Mouse (Mus musculus) adrenal gland, adult 8-10 months (tissue): ENCODE results near the gene Rbm33. TPM values are rescaled to one million over a fixed set of nuclear protein-coding genes. Genes with fewer than 3 reads are reported as not detected.
A peak's percentile ranks its signal among the peaks of the same experiment; 100 is the strongest.

ENCODE experiments used
- DNase-seq: peaks from one replicate; pipeline ENCODE4 v3.0.0; 2022
- total RNA-seq, 4 experiments: library from RNA; stranded (reverse); gene quantifications; 2 replicates each; pipeline ENCODE4 v1.2.4; 2022

The Rbm33 gene
- total RNA-seq, 4 experiments from 2014 or later: 42.9 to 72.1 (median 55.9) TPM

- DNase-seq: no peak
Measured at GRCm38 (mm10) chr5:28329024-28329806, 12.3 kb downstream of the Rbm33 start.

- no peak for DNase-seq
Measured at GRCm38 (mm10) chr5:28333731-28334130, 16.8 kb downstream of the Rbm33 start.

GRCm38 (mm10) chr5:28351857-28352513 lies 35.1 kb downstream of the Rbm33 start:
- DNase-seq: no peak

- no peak for DNase-seq
Measured at GRCm38 (mm10) chr5:28355614-28356013, 38.7 kb downstream of the Rbm33 start.

DNA sequence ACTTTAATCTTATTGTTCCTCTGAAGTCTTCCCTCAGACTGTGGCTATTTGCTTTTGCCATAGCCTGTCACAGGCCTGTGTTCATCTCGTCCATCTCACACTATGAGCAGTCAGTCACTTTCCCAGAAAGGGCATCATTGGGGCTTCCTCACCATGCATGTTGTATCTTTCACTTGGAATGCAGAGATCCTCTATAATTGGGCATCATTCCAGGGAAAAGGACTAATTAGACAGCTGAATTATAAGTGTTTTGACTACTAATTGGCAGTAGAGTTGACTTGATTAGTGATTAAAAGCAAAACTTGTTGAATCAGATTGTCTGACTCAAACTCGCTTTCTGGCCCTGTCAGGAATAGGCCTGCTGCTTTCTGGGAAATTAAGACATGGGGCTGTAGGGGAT lies 43.8 kb downstream of the Rbm33 start:
- DNase-seq: no peak

- no peak for DNase-seq
Measured at GRCm38 (mm10) chr5:28368056-28368455, 51.1 kb downstream of the Rbm33 start.

GRCm38 (mm10) chr5:28370836-28371235 lies 53.9 kb downstream of the Rbm33 start:
- no peak for DNase-seq

DNA sequence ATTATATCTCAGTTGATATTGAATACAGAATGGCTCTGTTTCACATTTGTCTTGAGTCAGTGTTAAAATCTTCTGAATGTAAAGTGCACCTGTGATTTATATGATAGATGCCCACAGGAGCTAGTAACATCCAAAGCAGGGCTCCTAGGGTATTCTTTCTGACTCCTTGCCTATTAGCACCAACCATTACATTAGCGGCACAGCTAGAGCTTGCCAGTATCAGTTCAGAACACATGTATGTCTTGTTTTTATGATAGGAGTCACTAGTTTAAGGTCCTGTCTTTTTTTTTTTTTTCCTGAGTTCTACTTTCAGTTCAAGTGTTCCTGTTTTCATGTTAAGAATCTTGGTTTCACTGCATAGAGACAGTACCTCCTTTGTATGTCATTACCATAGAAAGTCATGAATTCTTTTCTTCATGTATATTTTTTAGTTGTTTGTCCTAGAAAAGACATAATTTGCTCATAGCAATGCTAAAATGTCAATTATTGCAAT lies 55.3 kb downstream of the Rbm33 start:
- no peak for DNase-seq

- DNase-seq: no peak
Measured at GRCm38 (mm10) chr5:28373498-28374427, 56.8 kb downstream of the Rbm33 start.

GRCm38 (mm10) chr5:28377299-28377698 lies 60.4 kb downstream of the Rbm33 start:
- no peak for DNase-seq

- DNase-seq: no peak
Measured at GRCm38 (mm10) chr5:28382289-28382688, 65.4 kb downstream of the Rbm33 start.

- DNase-seq: no peak
Measured at GRCm38 (mm10) chr5:28386783-28387182, 69.9 kb downstream of the Rbm33 start.

- no peak for DNase-seq
Measured at GRCm38 (mm10) chr5:28387531-28388179, 70.7 kb downstream of the Rbm33 start.

DNA sequence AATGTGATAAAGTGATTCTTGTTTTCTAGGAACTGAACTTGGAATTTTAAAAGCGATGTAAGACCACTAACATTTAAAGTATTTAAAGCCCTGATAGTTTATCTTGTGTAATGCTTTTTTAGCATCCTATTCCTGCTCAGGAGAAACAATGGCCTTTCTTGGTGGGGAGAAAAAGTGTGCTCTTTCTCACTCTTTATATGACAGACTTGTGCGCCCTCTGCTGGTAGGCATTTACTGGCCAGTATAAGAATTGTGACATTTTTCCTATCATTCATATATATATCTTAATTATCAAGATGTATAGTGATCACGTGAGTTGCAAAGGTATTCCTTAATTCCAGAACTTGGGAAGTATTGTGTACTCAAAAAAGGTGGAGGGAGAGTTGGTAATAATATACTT lies 71.3 kb downstream of the Rbm33 start:
- DNase-seq: no peak

GRCm38 (mm10) chr5:28390189-28390588 lies 73.3 kb downstream of the Rbm33 start:
- DNase-seq: no peak

DNA sequence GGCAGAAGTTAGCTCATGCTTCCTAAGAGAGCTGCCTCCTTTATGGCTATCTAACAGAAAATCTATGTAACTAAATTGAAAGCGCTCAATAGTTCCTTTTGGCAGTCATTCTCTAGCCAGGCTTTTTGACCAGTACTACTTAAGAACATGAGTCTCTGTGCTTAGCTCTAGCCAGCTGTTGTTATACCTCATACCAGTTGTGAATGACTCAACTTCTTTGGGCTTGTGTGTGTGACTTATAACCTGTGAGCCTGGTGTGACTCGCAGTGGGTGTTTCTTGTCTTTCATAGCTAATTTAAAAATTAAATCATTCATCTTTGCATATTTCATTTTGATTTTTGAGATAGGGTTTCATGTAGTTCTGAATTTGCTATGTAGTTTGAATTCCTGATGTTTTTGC lies 80.4 kb downstream of the Rbm33 start:
- no peak for DNase-seq

DNA sequence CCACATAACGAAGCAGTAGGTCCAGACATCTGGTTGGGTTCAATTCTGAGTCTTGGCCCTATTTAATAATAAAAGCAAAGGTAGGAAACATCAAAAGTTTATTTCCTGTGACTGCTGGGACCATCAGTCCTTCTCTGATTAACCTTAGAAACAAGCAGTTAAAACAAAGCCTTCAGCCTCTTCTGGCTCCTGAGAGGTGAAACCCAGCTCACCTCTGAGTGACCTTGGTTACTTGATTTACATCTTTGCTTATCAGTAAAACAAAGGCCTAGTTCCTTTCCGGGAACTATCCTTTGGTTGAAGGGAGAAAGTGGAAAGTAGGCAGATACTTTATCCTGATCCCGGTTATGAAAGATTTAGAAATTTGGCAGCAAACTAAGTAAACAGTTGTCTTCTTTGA lies 81.8 kb downstream of the Rbm33 start:
- DNase-seq: no peak

GRCm38 (mm10) chr5:28399451-28400115 lies 82.7 kb downstream of the Rbm33 start:
- DNase-seq: no peak

DNA sequence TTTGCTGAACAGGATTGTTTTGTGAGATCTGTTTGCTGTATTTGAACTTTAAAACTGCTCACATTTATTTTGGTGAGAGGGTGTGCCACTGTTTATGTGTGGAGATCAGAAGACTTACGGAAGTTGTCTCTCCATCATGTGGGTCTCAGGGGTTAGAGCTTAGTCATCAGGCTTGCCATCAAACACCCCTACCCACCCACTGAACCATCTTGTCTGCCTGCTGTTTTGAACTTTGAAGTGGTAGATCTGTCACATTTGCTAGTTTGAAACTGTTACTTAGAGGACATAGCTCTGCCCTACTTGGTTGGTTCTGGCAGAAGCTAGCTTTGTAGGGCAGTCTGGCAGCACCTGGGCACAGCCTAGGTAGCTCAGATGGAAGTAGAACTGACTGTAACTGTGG lies 85.8 kb downstream of the Rbm33 start:
- no peak for DNase-seq

GRCm38 (mm10) chr5:28406662-28407061 lies 89.7 kb downstream of the Rbm33 start:
- DNase-seq: no peak

- peak; percentile 56 for DNase-seq
Measured at GRCm38 (mm10) chr5:28412006-28412685, 95.2 kb downstream of the Rbm33 start.
